Mouse (Mus musculus): ENCODE measurements at regions not wholly inside any gene's neighbourhood (a gene's known extent, or its start where the extent isn't known, plus 50 kb on each side); places are given as distances from the start of the nearest gene placed in this dataset.

DNA sequence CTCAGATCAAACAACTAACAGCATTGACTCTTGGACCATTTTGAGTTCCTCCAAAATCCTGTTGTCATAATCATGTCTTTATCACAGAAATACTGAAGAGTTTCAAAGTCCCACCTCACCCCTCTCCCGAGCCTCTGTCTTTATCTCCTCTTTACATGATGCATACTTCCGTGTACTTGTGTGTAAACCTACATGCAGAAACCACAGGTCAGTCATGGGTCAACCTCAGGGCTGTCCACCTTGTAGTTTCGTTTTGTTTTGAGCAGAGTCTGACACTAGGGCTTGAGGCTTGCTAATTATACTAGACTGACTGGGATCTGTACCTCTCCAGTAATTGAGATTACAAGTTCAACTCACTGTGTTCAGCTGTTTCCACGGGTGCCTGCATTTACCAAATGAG is 348.4 kb upstream of the Acvr2a start:
- DNase-seq: no peak

DNA sequence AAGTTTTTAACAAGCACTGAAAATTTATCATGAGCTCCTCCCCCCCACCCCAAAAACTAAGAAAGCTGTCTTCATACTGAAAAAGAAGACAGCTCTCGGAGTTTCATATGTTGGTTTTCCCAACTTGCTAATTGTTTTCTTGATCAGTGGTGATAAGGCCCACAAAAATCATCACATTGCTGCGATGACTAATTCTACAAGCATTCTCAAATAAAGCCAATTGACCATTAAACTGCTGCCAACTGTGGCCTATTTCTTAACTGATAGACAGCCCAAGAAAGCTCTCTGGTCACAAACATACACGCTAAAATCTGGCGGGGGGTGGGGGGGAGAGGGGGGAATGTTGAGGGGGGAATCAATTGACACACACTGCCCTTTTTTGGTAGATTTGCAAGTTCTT is 345.0 kb upstream of the Acvr2a start:
- no peak for DNase-seq

GRCm38 (mm10) chr2:48469357-48469756 is 344.6 kb upstream of the Acvr2a start:
- DNase-seq: no peak

DNA sequence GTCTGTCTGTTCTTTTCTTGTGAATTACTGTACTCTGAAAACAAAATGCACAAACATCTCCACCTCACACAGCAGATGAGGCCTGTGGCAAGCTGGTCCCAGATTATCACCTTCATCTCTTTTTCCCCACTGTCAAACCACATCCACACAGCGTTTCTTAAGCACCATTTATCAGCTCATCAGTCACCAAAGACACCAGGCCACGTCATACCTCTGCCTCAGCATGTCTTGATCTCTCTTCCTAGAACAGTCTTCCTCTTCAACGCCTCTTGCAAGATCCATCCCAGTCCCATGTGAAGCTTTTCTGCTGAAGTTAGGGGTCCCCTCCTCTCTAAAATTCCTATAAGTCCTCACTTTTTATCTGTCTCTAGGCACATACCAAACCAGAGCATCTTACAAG is 340.8 kb upstream of the Acvr2a start:
- DNase-seq: no peak

DNA sequence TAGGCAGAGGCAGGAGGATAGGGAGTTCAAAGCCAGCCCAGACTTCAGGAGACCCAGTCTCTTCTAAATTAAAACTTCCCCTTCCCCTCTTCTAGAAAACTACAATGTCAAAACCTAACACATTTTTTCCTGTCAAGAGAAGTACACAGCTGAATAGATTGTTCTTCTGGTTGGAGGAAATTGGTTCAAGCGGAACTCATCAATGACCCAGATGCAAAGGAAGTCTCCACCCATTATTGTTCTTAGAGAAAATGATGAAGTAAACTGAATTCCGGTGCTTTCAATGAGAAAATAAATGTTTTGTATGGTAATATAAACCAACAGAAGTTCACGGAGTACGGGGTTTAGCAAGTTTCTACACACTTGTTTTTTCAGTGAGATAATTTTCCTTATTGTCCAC is 339.3 kb upstream of the Acvr2a start:
- DNase-seq: no peak

GRCm38 (mm10) chr2:48476777-48477176 is 337.1 kb upstream of the Acvr2a start:
- no peak for DNase-seq

GRCm38 (mm10) chr2:48477336-48477735 is 336.6 kb upstream of the Acvr2a start:
- DNase-seq: no peak

DNA sequence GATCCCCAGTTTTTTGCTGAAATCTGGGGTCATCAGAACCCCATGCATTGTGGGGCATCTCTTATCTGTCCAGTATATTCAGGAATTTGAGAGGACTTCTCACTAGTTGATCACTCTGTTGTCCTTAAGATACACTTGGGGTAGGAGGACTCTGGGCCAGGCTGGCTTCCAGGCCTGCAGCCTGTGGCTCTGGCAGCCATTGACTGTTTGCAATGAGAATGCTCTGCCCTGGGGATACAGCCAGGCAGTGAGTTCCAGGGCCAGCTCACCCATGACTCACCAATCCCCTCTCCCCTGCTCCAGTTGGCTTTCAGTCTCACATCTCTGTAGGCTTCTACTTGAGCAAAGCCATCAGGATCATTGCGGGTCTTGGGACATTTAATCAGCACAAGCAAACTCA is 334.3 kb upstream of the Acvr2a start:
- DNase-seq: no peak

- DNase-seq: no peak
These were observed 333.3 kb upstream of the Acvr2a start for GRCm38 (mm10) chr2:48480428-48481191.

DNA sequence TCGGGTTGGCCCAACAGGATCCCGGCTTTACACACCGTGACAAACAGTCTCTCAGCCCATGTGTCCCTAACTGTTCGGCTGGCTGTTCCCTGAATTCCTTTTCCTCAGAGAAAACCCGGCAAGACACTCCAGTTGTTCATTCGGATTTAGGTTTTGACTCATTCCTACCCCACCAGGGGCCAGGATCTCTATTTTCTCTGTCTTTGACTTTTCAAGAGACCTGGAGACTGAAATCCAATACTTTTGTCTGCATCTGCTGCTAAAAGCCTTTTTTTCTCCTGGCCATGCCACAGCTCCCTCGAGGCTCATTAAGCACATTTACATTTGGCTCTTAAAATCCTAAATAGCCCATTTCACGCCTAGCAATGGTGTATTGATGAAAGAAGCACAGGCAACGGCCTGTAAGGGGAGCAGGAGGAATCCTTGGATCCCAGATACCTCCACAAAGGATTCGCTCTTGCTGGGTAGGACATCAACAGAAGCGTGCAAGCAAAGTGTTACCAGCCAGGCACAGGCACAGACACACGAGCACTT is 332.6 kb upstream of the Acvr2a start:
- no peak for DNase-seq

GRCm38 (mm10) chr2:48493574-48493973 is 320.3 kb upstream of the Acvr2a start:
- DNase-seq: no peak

- DNase-seq: no peak
These were observed 319.8 kb upstream of the Acvr2a start for GRCm38 (mm10) chr2:48494065-48494464.

GRCm38 (mm10) chr2:48494632-48495031 is 319.3 kb upstream of the Acvr2a start:
- DNase-seq: no peak

DNA sequence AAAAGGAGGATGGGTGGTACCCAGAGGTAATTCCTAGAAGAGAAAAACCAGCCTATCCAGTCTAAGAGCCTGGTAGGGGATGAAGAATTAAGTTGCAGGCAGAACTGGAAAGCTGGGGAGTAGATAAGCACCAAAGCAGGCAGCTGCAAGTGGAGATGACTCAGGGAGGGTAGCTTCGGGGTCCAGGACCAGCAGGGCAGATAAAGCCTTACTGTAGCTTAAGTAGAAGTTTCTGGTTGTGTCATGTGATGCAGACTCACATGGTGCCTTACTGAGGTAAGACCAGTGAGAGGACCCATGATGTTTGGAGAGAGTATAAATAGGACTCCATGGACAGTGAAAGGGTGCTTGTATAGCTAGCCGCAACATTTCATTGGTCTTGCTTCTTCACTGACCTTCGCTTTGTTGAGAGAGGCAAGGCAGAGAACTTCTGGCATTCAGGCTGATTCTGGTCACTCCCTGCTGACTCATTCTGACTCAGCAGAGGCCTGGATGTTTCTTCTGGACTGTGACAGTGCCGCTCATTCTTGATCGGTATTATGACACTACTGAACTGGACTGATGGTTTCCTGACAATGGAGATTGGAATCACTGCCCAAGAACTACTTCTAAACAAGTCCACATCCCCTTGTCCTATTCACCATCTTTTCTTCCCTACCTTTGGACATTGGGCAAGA is 315.7 kb upstream of the Acvr2a start:
- DNase-seq: no peak

- no peak for DNase-seq
These were observed 314.5 kb upstream of the Acvr2a start for GRCm38 (mm10) chr2:48499396-48499795.

- DNase-seq: no peak
These were observed 312.5 kb upstream of the Acvr2a start for GRCm38 (mm10) chr2:48501387-48501786.

DNA sequence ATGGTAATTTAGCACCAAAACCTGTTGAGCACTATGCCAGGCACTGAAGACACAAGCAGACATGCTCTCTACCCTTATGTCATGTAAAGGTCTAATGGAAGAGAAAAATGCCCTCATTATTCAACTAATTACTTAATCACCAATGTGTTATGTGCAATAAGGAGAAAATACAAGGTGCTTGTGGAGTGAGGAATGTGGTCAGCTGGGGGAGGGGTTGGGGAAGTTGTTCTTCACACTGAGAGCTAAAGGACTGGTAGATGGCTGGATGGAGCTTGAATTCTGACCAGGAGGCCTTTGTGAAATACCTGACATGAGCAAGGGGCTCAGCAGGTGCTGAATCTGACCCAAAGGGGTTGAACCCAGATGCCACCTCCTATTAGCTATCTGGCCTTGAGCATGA is 300.1 kb upstream of the Acvr2a start:
- DNase-seq: no peak

DNA sequence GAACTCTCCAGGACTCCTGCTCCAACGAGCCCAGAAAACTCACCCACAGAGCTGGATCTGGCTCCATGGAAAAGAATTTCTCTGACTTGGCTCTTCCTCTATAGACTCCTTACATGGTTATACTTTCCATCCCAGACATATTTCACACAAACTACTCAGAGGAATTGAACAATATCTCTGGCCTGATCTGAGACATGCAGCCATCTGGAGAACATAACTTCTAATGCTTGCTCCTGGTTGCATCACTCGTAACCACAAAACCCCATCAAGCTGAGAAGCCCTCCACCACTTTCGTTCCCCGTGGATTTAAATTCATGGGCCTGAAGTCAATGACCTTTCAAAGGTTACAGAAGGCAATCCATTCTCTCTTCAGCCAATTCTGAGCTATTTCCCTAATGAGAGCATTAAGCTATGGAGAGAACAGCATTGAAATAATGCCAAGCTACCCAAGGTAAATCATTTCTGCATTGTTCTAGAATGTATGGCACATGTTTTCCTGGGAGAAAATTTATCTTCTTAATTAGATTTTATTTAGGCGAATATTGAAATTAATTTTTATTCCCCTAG is 294.0 kb upstream of the Acvr2a start:
- no peak for DNase-seq

DNA sequence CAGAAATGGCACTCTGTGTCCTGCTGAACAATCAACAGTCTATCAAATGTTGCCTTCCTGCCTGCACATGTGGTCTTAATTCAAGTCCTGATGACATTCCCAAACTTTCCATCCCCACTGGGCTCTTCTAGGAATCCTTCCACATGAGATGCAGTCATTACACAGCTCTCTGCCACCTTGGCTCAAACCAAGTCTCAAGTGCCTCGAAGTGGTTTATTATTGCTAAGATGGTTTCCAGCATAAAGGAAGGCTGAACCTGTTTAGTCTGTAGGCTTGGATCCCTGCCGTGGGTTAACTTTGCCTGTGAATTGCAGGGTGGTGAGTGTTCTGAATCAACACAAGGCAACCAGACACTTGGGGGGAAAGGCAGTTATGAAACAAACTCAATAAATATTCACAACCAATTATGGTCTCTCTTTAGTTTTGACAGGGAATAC is 293.4 kb upstream of the Acvr2a start:
- no peak for DNase-seq

GRCm38 (mm10) chr2:48535453-48535852 is 278.5 kb upstream of the Acvr2a start:
- DNase-seq: no peak

GRCm38 (mm10) chr2:48536930-48537329 is 277.0 kb upstream of the Acvr2a start:
- no peak for DNase-seq

- DNase-seq: no peak
These were observed 275.1 kb upstream of the Acvr2a start for GRCm38 (mm10) chr2:48538668-48539341.

- no peak for DNase-seq
These were observed 274.3 kb upstream of the Acvr2a start for GRCm38 (mm10) chr2:48539465-48540055.
